Mouse (Mus musculus): ENCODE results near the gene Sugp1. TPM values are rescaled to one million over a fixed set of nuclear protein-coding genes. Genes with fewer than 3 reads are reported as not detected.

Sugp1 gene
- polyA plus RNA-seq (2014; fragmentation: Nextera tagmentation; extraction: Ambion mirVana) = 22.8 and 24.3 TPM in 2 replicates

DNA sequence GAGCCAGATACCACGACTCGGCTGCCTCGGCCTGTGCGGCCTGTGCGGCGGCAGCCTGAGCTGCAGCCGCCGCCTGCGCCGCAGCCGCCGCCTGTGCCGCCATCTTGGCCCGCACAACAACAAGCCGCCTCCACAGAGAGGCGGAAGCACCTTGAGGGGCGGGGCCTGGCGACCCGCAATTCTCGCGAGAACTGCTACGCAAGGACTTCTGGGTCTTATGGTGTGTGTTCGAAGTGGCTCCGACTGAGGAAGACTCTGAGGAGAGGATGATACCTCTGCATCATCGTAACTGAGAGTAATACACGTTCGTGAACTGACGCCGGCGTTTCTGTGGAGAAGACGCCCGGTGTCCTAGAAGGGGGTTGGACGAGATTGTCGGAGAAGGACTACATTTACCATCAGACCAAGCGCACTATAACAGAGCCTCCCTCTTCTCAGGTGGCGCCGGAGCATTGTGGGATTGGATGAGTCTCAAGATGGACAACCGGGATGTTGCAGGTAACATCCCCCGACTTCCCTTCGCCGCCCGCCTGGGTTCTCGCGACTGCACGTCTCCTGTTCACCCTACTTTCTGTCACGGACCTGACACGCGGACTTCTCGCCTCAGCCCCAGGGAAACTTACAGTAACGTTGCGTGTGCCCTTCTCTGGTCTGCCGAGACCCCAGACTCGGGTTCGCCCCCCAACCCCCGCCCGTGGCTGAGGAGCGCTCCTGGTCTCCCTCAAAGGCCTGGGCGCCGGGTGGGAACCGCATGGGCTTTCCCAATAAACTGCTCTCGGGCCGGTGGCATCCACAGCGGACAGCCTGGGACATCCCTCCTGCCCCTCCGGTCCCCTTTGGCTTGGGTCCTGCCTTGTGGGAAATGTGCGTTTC is at the start of gene Sugp1, which contains the start of gene Mau2:
Gene Sugp1, plus strand, starts transcription at position 231 of the 873 bp plus-strand sequence.
Gene Mau2, minus strand, starts transcription at position 152 of the 873 bp plus-strand sequence.
- under 1% methylated on average over 65 of the region's 65 CpGs for WGBS
- Histone ChIP-seq H3K9ac (ENCODE audit: low read length) (peak within 1 kb of the TSS; percentile 99), H3K9me3 (ENCODE audit: control insufficient read depth, low read length) (no peaks in the 10 kb centered on the region), H3K27me3 (ENCODE audit: control insufficient read depth, insufficient read depth, low read length) (no peaks in the 10 kb centered on the region), H3K4me3 (ENCODE audit: control insufficient read depth in 1 of 2, insufficient read depth in 1 of 2, low read depth in 1 of 2, low read length in 2 of 2) (peak within 1 kb of the TSS; percentile 77 to 99), H3K4me1 (ENCODE audit: control insufficient read depth in 2 of 2, insufficient read depth in 2 of 2, low read length in 2 of 2) (peaks cover 3 to 31% of the 10 kb centered on the region in 2 experiments; a peak in 3 of 4 replicates), H3K4me2 (ENCODE audit: low read length) (peak within 1 kb of the TSS; percentile 90), H3K27ac (replicated peaks in 1 of 2; ENCODE audit: control insufficient read depth in 1 of 2, insufficient read depth in 1 of 2, low read depth in 2 of 2, low read length in 2 of 2) (peak within 1 kb of the TSS; percentile 80 to 88), H3K36me3 (ENCODE audit: control insufficient read depth, insufficient read depth, low read length) (0 out of 2 replicates have a peak, but pooled peaks cover 8% of the 10 kb centered on the region)
- peak; percentile 91 for ATAC-seq (ENCODE audit: insufficient number of reproducible peaks, insufficient read depth, low FRiP score, low read depth)

GRCm38 (mm10) chr8:69995422-69995775 is 47.2 kb upstream of the Sugp1 start:
- Histone ChIP-seq H3K4me3 (ENCODE audit: control insufficient read depth in 1 of 2, insufficient read depth in 1 of 2, low read depth in 1 of 2, low read length in 2 of 2) (peak overlapping the region; percentile 84 to 95), H3K4me2 (ENCODE audit: low read length) (peak overlapping the region; percentile 95), H3K27me3 (ENCODE audit: control insufficient read depth, insufficient read depth, low read length) (no peaks in the 10 kb centered on the region), H3K36me3 (ENCODE audit: control insufficient read depth, insufficient read depth, low read length) (peaks cover 5% of the 10 kb centered on the region; the same call in 1 of the 2 replicates), H3K9ac (ENCODE audit: low read length) (peak overlapping the region; percentile 88), H3K27ac (replicated peaks in 1 of 2; ENCODE audit: control insufficient read depth in 1 of 2, insufficient read depth in 1 of 2, low read depth in 2 of 2, low read length in 2 of 2) (peak overlapping the region; percentile 76 to 91), H3K9me3 (ENCODE audit: control insufficient read depth, low read length) (no peaks in the 10 kb centered on the region), H3K4me1 (ENCODE audit: control insufficient read depth in 2 of 2, insufficient read depth in 2 of 2, low read length in 2 of 2) (peaks cover 2 to 28% of the 10 kb centered on the region in 2 experiments; a peak in 3 of 4 replicates)
- no peak for ATAC-seq (ENCODE audit: insufficient number of reproducible peaks, insufficient read depth, low FRiP score, low read depth)
- 0% methylated on average over 7 of the region's 7 CpGs for WGBS

- peak within 1 kb of the TSS; percentile 95 for H3K4me2 ChIP-seq (ENCODE audit: low read length)
- no peaks in the 10 kb centered on the region for H3K27me3 ChIP-seq (ENCODE audit: control insufficient read depth, insufficient read depth, low read length)
- H3K36me3 ChIP-seq (ENCODE audit: control insufficient read depth, insufficient read depth, low read length) = peaks cover 5% of the 10 kb centered on the region; the same call in 1 of the 2 replicates
- H3K27ac ChIP-seq (replicated peaks in 1 of 2; ENCODE audit: control insufficient read depth in 1 of 2, insufficient read depth in 1 of 2, low read depth in 2 of 2, low read length in 2 of 2) = peak within 1 kb of the TSS; percentile 94 to 95
- peak within 1 kb of the TSS; percentile 84 to 95 for H3K4me3 ChIP-seq (ENCODE audit: control insufficient read depth in 1 of 2, insufficient read depth in 1 of 2, low read depth in 1 of 2, low read length in 2 of 2)
- peak within 1 kb of the TSS; percentile 88 for H3K9ac ChIP-seq (ENCODE audit: low read length)
- ATAC-seq (ENCODE audit: insufficient number of reproducible peaks, insufficient read depth, low FRiP score, low read depth) = peak; percentile 99
- under 1% methylated on average over 85 of the region's 87 CpGs for WGBS
- peaks cover 2 to 31% of the 10 kb centered on the region in 2 experiments; a peak in 3 of 4 replicates for H3K4me1 ChIP-seq (ENCODE audit: control insufficient read depth in 2 of 2, insufficient read depth in 2 of 2, low read length in 2 of 2)
- H3K9me3 ChIP-seq (ENCODE audit: control insufficient read depth, low read length) = no peaks in the 10 kb centered on the region
These were observed 46.6 kb upstream of the Sugp1 start, which contains the start of gene Gatad2a for GRCm38 (mm10) chr8:69995776-69996588. Gene Gatad2a, minus strand, starts transcription at chr8:69996384.

- Histone ChIP-seq H3K9me3 (ENCODE audit: control insufficient read depth, low read length) (no peaks in the 10 kb centered on the region), H3K4me2 (ENCODE audit: low read length) (peak overlapping the region; percentile 89), H3K4me3 (ENCODE audit: control insufficient read depth in 1 of 2, insufficient read depth in 1 of 2, low read depth in 1 of 2, low read length in 2 of 2) (peak overlapping the region; percentile 84 to 95), H3K27ac (replicated peaks in 1 of 2; ENCODE audit: control insufficient read depth in 1 of 2, insufficient read depth in 1 of 2, low read depth in 2 of 2, low read length in 2 of 2) (peak overlapping the region; percentile 94 to 95), H3K4me1 (ENCODE audit: control insufficient read depth in 2 of 2, insufficient read depth in 2 of 2, low read length in 2 of 2) (peaks cover 5 to 31% of the 10 kb centered on the region in 2 experiments; a peak in 3 of 4 replicates), H3K9ac (ENCODE audit: low read length) (peak overlapping the region; percentile 88), H3K27me3 (ENCODE audit: control insufficient read depth, insufficient read depth, low read length) (no peaks in the 10 kb centered on the region), H3K36me3 (ENCODE audit: control insufficient read depth, insufficient read depth, low read length) (peaks cover 5% of the 10 kb centered on the region; the same call in 1 of the 2 replicates)
- ATAC-seq (ENCODE audit: insufficient number of reproducible peaks, insufficient read depth, low FRiP score, low read depth) = no peak
- 3% methylated on average over 34 of the region's 35 CpGs for WGBS
These were observed 45.9 kb upstream of the Sugp1 start for GRCm38 (mm10) chr8:69996589-69997285.

DNA sequence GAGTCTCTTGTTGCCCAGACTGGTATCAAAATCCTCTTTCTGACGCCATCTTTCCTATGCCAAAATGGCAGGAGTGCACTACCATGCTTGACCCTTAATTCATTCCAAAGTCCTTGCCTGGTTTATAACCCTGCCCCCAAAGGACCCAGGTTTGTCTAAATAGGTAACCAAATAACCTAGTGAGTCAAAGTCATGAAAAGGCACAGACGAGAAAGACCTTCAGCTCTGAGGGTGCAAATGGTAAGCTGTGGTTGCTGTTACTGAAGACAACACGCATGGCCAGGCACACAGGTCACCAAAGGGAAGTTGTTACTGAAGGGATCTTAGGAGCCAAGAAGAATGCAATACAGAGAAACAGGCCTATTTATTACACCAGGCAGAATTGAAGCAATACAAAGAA is 43.9 kb upstream of the Sugp1 start:
- WGBS = 90% methylated on average over 3 of the region's 3 CpGs
- H3K4me3 ChIP-seq (ENCODE audit: control insufficient read depth in 1 of 2, insufficient read depth in 1 of 2, low read depth in 1 of 2, low read length in 2 of 2) = no peak overlapping the region
- H3K4me1 ChIP-seq (ENCODE audit: control insufficient read depth in 2 of 2, insufficient read depth in 2 of 2, low read length in 2 of 2) = peaks cover 5 to 23% of the 10 kb centered on the region in 2 experiments; a peak in 3 of 4 replicates
- no peaks in the 10 kb centered on the region for H3K27me3 ChIP-seq (ENCODE audit: control insufficient read depth, insufficient read depth, low read length)
- H3K36me3 ChIP-seq (ENCODE audit: control insufficient read depth, insufficient read depth, low read length) = no peaks in the 10 kb centered on the region
- no peak overlapping the region for H3K27ac ChIP-seq (replicated peaks in 1 of 2; ENCODE audit: control insufficient read depth in 1 of 2, insufficient read depth in 1 of 2, low read depth in 2 of 2, low read length in 2 of 2)
- no peak overlapping the region for H3K9ac ChIP-seq (ENCODE audit: low read length)
- H3K9me3 ChIP-seq (ENCODE audit: control insufficient read depth, low read length) = no peaks in the 10 kb centered on the region
- no peak overlapping the region for H3K4me2 ChIP-seq (ENCODE audit: low read length)
- ATAC-seq (ENCODE audit: insufficient number of reproducible peaks, insufficient read depth, low FRiP score, low read depth) = no peak

GRCm38 (mm10) chr8:69999236-69999635 is 43.4 kb upstream of the Sugp1 start:
- no peak overlapping the region for H3K4me2 ChIP-seq (ENCODE audit: low read length)
- no peak overlapping the region for H3K9ac ChIP-seq (ENCODE audit: low read length)
- ATAC-seq (ENCODE audit: insufficient number of reproducible peaks, insufficient read depth, low FRiP score, low read depth) = no peak
- H3K4me1 ChIP-seq (ENCODE audit: control insufficient read depth in 2 of 2, insufficient read depth in 2 of 2, low read length in 2 of 2) = peaks cover 5 to 21% of the 10 kb centered on the region in 2 experiments; a peak in 3 of 4 replicates
- WGBS = 91% methylated on average over 4 of the region's 4 CpGs
- H3K27me3 ChIP-seq (ENCODE audit: control insufficient read depth, insufficient read depth, low read length) = no peaks in the 10 kb centered on the region
- no peak overlapping the region for H3K27ac ChIP-seq (replicated peaks in 1 of 2; ENCODE audit: control insufficient read depth in 1 of 2, insufficient read depth in 1 of 2, low read depth in 2 of 2, low read length in 2 of 2)
- no peaks in the 10 kb centered on the region for H3K9me3 ChIP-seq (ENCODE audit: control insufficient read depth, low read length)
- H3K4me3 ChIP-seq (ENCODE audit: control insufficient read depth in 1 of 2, insufficient read depth in 1 of 2, low read depth in 1 of 2, low read length in 2 of 2) = no peak overlapping the region
- no peaks in the 10 kb centered on the region for H3K36me3 ChIP-seq (ENCODE audit: control insufficient read depth, insufficient read depth, low read length)

DNA sequence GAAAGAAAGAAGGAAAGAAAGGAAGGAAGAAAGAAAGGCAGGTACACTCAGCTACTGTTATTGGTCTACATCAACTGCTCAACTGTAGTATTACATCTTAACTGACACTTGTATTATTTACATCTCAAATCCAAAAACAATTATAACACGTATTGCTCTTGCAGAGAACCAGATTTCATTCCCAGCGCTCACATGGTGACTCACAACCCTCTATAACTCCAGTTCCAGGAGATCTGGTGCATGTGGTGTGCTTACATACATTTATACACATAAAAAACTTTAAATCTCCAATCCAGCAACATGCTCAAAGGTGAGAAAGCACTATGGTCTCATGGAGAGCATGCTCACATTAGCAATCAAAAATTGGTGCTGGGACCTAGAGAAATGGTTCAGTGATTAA is 42.4 kb upstream of the Sugp1 start:
- Histone ChIP-seq H3K27ac (replicated peaks in 1 of 2; ENCODE audit: control insufficient read depth in 1 of 2, insufficient read depth in 1 of 2, low read depth in 2 of 2, low read length in 2 of 2) (no peak overlapping the region), H3K9me3 (ENCODE audit: control insufficient read depth, low read length) (no peaks in the 10 kb centered on the region), H3K9ac (ENCODE audit: low read length) (no peak overlapping the region), H3K4me2 (ENCODE audit: low read length) (no peak overlapping the region), H3K27me3 (ENCODE audit: control insufficient read depth, insufficient read depth, low read length) (no peaks in the 10 kb centered on the region), H3K4me1 (ENCODE audit: control insufficient read depth in 2 of 2, insufficient read depth in 2 of 2, low read length in 2 of 2) (peaks cover 3 to 14% of the 10 kb centered on the region in 2 experiments; a peak in 3 of 4 replicates), H3K4me3 (ENCODE audit: control insufficient read depth in 1 of 2, insufficient read depth in 1 of 2, low read depth in 1 of 2, low read length in 2 of 2) (no peak overlapping the region), H3K36me3 (ENCODE audit: control insufficient read depth, insufficient read depth, low read length) (no peaks in the 10 kb centered on the region)
- no peak for ATAC-seq (ENCODE audit: insufficient number of reproducible peaks, insufficient read depth, low FRiP score, low read depth)
- WGBS = 87% methylated on average over 2 of the region's 2 CpGs
